Mouse (Mus musculus) layer of hippocampus, postnatal 10 days (tissue): ENCODE data around the gene Pola2. TPM values are rescaled to one million over a fixed set of nuclear protein-coding genes. Genes with fewer than 3 reads are reported as not detected.

ENCODE experiments used
- DNase-seq, 2 experiments: peaks; one replicate each; pipeline ENCODE4 v3.0.0; 2021; ENCODE audit warnings: low spot score in 2 of 2
- total RNA-seq, 2 experiments: library from RNA; stranded (reverse); gene quantifications; 2 replicates each; pipeline ENCODE4 v1.2.3; 2021

Gene Pola2
- total RNA-seq, 2 experiments from 2014 or later = 10.0 to 10.1 TPM

DNA sequence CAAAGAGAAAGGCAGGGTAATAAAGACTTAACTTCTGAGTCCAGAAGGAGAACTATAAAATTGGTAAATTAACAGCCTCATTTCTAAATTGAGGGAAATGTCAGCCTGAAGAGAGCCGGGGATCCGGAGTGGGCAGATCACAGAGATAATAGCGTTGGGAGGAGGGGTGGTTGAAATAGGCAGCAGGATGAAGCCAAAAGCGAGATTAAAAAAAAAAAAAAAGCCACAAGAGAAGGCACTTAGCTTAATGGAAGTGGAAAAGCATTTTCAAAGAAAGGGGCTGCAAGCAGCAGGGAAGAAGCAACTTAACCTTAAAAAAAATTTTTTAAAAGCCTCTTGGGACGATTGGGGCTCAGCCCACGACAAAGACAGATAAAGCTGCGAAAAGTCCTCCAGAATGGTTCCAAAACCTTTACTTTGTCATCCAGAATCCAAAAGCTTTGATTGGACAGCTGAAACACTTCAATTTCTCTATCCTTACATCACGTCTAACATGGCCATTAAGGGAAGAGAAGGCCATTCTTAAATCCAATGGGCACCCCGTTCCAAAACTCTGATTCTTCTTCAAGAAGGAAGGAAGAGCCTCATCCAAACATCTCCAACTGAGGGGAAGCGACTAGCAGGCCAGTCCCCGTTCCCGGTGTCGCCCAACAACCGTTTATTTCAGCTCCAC, 52.4 kb downstream of the Pola2 start:
- DNase-seq = no peak

DNA sequence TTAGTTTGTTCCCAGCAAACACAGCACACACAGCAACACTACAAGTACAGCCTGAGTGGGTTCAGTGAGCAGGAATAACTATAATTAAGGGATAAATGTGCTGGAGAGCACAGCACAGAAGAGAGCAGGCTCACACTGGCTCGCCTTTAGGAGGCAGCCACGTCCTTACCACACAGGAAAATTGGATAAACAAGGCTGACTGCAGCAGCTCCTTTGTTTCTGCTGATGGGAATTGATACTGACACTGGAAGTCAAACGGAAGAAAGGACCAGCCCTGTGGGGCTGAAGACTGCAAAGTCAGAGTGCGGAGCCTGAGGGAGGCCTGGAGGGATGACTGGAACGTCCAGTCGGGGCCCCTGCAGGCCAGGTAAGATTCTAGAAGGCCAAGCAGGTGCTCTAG, 53.8 kb downstream of the Pola2 start:
- DNase-seq = no peak

DNA sequence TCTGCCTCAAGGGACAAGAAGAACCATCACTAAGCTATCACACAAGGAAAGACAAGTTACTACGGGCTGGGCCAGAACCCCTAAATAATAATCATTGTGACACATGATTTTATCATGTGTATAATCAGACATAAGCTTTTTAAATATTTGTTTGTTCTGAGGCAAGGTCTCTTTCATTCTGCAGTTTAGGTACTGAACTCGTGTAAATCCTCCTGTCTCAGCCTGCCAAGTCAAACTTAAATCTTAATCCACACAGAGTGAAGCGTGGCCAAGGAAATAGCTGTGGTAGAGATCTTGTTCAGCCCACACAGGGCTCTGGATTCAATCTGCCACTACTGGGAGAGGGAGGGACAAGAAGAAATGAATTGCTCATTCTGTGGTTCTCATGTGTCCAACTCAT, 56.7 kb downstream of the Pola2 start:
- DNase-seq = no peak

DNA sequence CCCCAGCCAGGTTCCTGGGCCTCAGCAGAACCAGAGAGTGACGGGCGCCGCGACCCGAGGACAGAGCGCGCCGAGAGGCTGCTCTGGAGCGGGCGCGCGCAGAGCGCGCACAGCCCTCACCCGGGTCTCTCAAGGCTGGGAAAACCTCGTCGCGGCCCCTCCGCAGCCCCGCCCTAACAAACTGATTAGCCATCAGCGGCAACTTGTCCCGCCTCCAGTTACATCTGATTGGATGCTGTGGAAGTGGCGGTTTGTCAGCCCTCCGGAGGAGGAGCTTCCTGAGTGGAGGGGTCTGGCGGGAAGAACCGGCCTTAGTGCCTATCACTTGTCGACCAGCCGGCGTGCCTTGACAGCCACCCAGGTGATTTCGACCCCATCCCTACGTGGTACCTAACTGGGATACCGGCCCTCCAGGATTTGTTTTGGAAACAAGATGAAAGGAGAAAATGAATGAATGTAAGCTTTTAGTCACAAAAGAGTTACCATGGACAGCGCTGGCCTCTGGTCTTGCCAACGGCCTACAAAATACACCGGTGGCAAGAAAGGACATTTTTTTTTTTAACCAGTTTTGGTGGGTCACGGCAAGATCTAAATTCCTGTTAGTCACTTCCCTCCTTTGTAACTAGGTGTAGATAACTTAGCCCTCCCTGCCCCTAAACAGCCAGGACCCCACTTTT, 69.9 kb downstream of the Pola2 start, which contains the start of gene Tigd3:
Gene Tigd3 (minus strand): TSS at position 148 of the 677 bp plus-strand sequence.
- DNase-seq = peak; percentile 97 to 98

DNA sequence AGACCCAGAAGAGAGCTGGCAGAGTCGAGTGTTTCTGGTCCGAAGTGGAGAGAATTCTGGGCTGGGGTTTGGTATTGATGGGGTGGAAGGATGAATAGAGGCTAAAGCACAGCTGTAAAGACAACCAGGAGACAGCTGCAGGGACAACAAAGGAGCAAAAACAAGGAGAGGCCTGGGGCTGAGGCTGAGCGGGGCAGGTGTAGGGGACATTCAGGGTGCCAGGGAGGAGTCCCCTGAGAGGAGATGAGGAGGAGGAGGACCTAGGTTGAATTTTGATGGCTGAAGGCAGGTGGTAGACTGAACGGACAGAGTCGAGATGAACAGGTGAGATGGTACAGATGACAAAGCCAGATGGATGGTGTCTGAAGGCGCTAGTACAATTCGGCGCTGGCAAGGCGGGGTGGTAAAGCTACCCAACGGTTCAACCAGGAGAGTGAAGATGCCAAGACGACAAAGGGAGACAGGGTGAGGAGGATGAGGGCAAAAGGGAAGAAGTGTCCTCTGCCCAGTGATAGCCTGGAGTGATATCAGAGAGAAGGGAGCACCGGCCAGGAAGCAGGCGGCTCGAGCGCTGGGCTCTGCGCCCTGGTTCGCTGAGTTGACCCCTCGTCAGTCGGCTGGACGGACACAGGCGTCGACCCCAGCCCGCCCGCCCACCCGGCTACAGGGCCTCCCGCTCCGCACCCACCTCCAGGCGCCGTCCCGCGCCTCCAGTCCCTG, 70.6 kb downstream of the Pola2 start:
- no peak for DNase-seq

DNA sequence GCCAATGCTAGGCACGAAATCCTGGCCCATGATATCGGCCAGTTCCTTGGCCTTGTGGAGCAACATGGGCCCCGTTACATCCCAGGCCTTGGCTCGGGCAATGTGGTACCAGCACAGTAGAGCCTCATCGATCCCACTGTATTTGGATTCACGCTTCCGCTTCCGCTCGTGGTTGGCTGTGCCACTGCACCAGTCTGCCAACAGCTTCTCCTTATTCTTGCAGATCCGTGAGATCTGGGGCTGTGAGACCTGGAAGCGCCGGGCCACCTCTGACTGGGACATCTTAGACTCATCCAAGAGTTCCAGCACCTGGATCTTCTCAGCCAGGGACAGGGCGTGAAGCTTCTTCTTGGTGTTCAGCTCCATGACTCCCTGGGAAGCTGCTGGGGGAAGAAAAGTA, 71.3 kb downstream of the Pola2 start:
- DNase-seq = no peak

DNA sequence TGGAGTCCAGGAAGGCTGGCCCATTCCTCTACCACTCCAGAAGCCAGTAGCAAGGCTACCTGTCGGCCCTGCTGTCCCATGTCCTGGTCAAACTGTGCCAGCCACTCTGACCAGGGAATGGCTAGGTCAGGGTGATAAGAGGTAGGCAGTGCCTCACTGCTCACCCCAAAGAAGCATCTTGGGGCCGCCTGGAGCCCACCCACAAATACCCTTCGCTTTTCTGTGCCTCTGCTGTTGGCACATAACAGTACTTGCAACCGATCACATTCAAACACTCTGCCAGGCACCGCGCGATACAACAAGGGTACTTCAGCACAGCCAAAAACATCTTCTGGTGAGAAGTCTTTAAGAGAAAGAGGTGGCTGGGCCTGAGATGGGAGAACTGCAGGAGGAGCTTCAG, 71.7 kb downstream of the Pola2 start:
- no peak for DNase-seq

DNA sequence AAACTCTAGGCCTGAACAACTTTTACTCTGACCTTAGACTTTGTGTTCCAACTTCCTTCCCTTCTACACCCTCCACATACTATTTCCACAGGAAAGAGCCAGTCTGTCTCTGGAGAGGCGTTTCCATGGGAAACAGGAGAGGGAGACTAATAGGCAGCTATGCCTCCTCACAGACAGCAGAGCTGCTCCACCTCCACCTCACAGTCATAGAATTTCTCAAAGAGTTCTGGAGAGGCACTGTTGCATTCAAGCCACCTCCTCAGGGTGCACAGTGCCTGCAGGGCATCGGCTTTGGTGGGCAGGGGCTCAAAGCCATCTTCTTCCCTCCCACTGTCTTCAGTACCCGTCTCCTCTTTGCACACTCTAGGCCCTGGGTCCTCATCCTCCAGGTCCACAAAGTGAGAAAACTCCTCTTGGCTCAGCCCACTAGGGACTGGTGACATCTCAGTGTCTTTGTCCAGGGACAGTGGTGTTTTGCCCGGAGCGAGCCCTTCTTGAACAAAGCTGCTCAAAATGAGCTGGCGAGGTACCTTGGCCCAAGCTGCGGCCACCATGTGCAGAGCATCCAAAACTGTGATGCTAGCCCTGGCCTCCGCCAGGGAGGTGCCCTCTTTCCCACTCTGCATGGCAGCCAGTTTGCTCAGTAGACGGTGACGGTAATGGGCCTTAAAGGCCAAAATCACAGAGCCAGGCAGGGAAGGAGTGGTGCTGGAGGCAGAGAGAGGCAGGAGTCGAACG, 72.3 kb downstream of the Pola2 start:
- no peak for DNase-seq

Other genes with a start within 250 kb of the Pola2 start
- gene Ehbp1l1, start 237.9 kb downstream of the Pola2 start, total RNA-seq = 10 to 100 TPM; 33.4 to 41.1 TPM
- 10 to 100 TPM; 44.4 to 46.5 TPM for gene Fam89b, start 234.5 kb downstream of the Pola2 start, total RNA-seq
- 10 to 100 TPM; 33.4 to 35.4 TPM for gene Ltbp3, start 223.3 kb downstream of the Pola2 start, total RNA-seq
- gene Scyl1, start 192.8 kb downstream of the Pola2 start, total RNA-seq = 10 to 100 TPM; 67.3 to 72.8 TPM
- 10 to 100 TPM; 10.7 to 14.8 TPM for gene Frmd8, start 88.9 kb downstream of the Pola2 start, total RNA-seq
- 1 to 10 TPM; 2.1 to 3.6 TPM for gene Slc25a45, start 86.4 kb downstream of the Pola2 start, total RNA-seq
- gene Tigd3, start 70.1 kb downstream of the Pola2 start, total RNA-seq = 1 to 10 TPM; 4.4 to 5.5 TPM
- 10 to 100 TPM; 76.0 to 79.9 TPM for gene Dpf2, start 51.2 kb downstream of the Pola2 start, total RNA-seq
- 1 to 10 TPM; 5.2 to 5.7 TPM for gene Cdc42ep2, start 39.4 kb downstream of the Pola2 start, total RNA-seq
- not detected for gene Slc22a20, start 21.9 kb upstream of the Pola2 start, total RNA-seq
- gene Capn1, start 51.7 kb upstream of the Pola2 start, total RNA-seq = 10 to 100 TPM; 17.7 to 19.1 TPM
- 10 to 100 TPM; 40.6 to 41.2 TPM for gene Syvn1, start 82.4 kb upstream of the Pola2 start, total RNA-seq
- gene Mrpl49, start 93.6 kb upstream of the Pola2 start, total RNA-seq = 10 to 100 TPM; 40.3 to 42.4 TPM
- 100 to 1,000 TPM; 656 to 785 TPM for gene Fau, start 93.6 kb upstream of the Pola2 start, total RNA-seq
- gene Znhit2, start 97.0 kb upstream of the Pola2 start, total RNA-seq = 10 to 100 TPM; 37.3 to 41.2 TPM
- gene Tm7sf2, start 104.2 kb upstream of the Pola2 start, total RNA-seq = 10 to 100 TPM; 60.0 to 70.8 TPM
- gene Vps51, start 113.0 kb upstream of the Pola2 start, total RNA-seq = 10 to 100 TPM; 82.0 to 92.0 TPM
- gene Tmem262, start 115.8 kb upstream of the Pola2 start, total RNA-seq = not detected
- gene Gm28374, start 118.1 kb upstream of the Pola2 start, total RNA-seq = under 1 TPM; 0.56 to 0.85 TPM
- gene Zfpl1, start 120.8 kb upstream of the Pola2 start, total RNA-seq = 10 to 100 TPM; 36.8 to 37.6 TPM
- gene Cdca5, start 120.8 kb upstream of the Pola2 start, total RNA-seq = 1 to 10 TPM; 1.1 to 1.3 TPM
- gene AC131692.1, start 130.2 kb upstream of the Pola2 start, total RNA-seq = under 1 TPM in 1 of 2 experiments, not detected in 1; 0.80 TPM
- under 1 TPM; 0.32 to 0.38 TPM for gene Naaladl1, start 141.6 kb upstream of the Pola2 start, total RNA-seq
- gene Sac3d1, start 154.4 kb upstream of the Pola2 start, total RNA-seq = 10 to 100 TPM; 18.8 to 21.6 TPM
- gene Snx15, start 164.1 kb upstream of the Pola2 start, total RNA-seq = 10 to 100 TPM; 35.0 to 35.4 TPM
- gene Batf2, start 176.8 kb upstream of the Pola2 start, total RNA-seq = under 1 TPM in 1 of 2 experiments, not detected in 1; 0.59 TPM
- 10 to 100 TPM; 53.0 to 60.2 TPM for gene Arl2, start 177.3 kb upstream of the Pola2 start, total RNA-seq
- gene Majin, start 220.2 kb upstream of the Pola2 start, total RNA-seq = not detected